Mouse (Mus musculus) adrenal gland, postnatal 4 days (tissue): ENCODE data around the gene Spocd1. TPM values are rescaled to one million over a fixed set of nuclear protein-coding genes. Genes with fewer than 3 reads are reported as not detected.
"Not testable (repeated sequence)": the region's sequence is repeated elsewhere in the genome, so short reads cannot be mapped to it uniquely, and the experiment has no call there.

Experiments used
- DNase-seq, 2 experiments: peaks; one replicate each; pipeline ENCODE4 v3.0.0; 2021 to 2022; ENCODE audit warnings: low spot score in 2 of 2, mixed read lengths in 2 of 2
- long read RNA-seq, 2 experiments: library from polyadenylated mRNA; stranded (forward); transcript quantifications; one replicate each; pipeline ENCODE4 v2.0.0; 2021
- total RNA-seq, 2 experiments: library from RNA; stranded (reverse); gene quantifications; 2 replicates each; pipeline ENCODE4 v1.2.3; 2021

The Spocd1 gene
- under 1 TPM; 0.62 to 0.64 TPM for total RNA-seq
- long read RNA-seq, experiment 1, partial matches to known transcripts = 0 of 1 reads
- long read RNA-seq, experiment 1, other reads (novel, unspliced or antisense) = 1 of 1 reads
- long read RNA-seq, experiment 2 = 0 reads

DNA sequence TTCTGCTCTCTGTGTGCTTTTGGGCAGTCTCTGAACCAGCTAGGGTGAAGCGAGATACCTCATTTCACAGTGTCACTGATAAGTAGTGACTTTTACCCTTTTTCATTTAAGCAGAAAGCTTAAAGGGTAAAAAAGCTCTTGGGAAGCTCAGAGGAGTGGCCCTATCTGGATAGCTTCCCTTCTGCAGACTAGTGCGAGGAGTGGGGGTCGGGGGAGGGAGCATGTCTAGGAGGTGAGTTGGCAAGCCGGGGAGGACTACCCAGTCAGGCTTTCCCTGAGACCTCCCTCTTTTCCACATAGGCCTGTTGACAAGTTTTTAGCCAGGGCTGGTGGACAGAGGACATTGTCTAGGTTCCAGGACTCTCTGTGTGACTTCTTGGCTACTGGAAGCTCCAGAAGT, at the start of gene Spocd1:
Gene Spocd1 (plus strand): TSS at position 301 of the 400 bp plus-strand sequence.
- no peak for DNase-seq

DNA sequence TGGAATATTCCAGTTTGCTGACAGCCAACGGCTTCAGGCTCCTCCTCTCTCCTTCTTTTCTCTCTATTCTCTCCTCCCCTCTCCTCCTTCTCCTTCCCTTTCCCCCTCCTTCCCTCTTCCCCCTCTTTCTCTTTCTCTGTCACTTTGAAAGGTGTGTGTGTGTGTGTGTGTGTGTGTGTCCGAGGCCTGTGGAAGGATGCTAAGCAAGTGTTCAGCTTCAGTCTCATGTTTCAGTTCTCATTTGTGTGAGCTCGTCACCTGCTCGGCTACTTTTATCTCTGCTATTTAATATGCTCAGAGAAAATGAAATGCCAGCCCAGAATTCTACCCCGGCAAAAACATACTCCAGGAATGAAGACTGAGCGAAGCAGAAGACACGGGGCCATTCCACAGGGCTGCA, 48.4 kb upstream of the Spocd1 start:
- no peak for DNase-seq

DNA sequence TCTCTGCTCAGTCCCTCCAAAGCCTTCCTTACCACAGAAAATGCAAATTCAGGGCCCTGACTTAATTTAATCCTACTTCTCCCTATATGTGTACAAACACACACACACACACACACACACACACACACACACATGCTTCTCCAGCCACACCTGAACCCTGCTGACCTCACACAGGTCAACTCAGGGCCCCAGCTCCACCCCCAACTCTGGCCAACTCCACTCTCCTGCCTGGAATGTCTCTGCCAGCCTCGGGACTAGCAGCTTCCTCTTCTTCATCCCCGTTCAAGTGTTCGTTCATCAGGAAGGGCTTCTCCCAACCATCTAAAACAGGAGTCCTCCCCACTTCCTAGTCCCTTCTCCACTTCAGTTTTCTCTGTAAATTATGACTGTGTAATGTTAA, 47.4 kb upstream of the Spocd1 start:
- DNase-seq = no peak

DNA sequence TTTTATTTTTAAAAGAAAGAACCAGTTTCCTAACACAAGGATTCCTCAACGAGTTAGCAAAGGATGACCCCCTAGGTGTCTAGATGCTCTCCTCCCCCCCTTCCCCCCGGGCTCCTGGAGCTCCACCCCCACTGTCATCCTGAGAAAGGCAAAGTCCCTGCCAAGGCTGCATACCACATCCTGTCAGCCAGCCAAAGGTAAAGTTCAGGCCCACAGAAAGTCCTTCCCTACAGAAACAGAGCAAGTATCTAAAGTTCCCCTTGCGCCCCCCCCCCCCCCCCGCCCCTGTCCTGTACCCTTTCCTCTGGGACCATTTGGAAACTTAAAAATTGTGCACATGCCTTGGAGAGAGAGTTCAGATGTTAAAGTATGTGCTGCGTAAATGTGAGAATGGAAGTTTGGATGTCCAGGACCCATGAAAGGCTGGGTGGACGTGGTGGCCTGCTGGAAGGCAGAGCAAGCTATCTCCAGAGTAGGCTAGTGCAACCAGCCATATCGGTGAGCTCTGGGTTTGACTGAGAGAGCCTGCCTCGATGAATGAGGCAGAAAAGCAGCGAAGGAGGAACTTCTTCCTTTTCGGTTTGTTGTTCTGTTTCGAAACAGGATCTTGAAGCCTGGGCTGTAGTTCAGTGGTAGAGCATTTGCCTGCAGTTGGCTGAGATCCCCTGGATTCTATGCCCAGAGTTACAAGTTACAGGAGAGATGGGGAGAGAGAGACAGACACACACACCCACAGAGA, 46.3 kb upstream of the Spocd1 start:
- no peak for DNase-seq

DNA sequence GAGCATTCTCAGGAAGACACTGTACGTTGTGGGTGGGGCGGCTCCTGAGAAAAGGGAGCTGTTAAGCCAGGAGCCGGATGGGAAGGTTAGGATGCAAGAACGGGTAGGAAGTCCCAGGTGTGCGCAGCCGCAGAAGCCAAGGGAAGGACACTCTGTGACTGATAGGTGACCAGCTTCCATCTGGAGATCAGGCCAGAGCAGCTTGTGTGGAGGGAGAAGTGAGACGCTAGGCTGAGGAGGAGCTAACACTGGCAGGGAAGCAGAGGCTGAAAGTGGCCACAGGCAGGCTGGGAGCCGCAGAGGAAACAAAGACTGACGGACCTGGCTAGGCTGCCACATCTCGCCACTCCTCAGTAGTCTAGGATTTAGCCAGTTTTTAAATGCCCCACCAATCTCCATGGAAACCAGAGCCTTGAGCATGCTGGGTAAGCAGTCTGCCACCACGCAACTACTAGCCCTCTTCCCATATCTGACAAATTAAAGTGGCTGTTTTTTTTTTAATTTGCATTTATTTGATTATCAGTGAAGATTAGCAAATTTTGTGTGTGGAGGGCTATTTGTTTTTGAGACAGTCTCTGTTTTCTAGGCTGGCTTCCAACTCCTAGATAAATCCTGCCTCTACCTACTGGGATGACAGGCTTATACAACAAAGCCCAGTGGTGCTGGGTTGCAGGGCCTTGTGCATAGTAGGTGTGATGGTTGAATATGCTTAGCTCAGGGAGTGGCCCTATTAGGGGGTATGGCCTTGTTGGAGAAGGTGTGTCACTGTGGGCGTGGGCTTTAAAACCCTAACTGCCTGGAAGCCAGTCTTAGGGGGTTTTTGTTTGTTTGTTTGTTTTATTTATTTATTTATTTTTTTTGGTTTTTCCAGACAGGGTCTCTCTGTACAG, 44.8 kb upstream of the Spocd1 start:
- DNase-seq = no peak

DNA sequence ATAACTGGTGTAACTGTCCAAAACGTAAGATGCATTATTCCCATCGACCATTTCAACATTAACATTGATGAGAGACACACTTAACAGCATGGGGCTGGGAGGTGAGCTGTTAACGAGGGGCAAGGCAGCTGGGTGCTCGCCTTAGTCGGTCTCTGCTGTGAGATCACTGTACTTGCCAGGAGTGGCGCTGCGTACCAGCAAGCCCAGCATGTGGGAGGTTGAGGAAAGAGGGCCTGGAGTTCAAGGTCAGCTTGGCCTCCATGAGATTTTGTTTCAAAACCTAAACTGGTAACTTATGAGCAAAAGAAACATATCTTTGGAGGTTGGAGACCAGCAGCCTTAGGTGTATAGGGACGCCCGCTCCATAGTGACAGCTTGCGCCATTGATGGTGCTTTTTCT, 39.4 kb upstream of the Spocd1 start:
- no peak for DNase-seq

DNA sequence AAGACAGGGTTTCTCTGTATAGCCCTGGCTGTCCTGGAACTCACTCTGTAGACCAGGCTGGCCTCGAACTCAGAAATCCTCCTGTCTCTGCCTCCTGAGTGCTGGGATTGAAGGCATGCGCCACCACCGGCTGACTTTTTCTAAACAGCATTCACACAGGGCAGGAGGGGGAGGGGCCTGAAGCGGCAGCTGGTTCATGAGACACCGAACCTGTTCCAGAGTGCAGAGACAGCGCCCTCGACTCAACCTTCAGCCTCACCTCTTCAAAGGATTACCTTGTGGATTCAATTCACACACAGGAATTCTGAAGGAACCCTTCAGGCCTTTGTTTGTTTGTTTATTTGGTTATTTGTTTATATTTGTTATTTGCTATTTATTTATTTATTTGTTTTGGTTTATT, 39.0 kb upstream of the Spocd1 start:
- DNase-seq = no peak

DNA sequence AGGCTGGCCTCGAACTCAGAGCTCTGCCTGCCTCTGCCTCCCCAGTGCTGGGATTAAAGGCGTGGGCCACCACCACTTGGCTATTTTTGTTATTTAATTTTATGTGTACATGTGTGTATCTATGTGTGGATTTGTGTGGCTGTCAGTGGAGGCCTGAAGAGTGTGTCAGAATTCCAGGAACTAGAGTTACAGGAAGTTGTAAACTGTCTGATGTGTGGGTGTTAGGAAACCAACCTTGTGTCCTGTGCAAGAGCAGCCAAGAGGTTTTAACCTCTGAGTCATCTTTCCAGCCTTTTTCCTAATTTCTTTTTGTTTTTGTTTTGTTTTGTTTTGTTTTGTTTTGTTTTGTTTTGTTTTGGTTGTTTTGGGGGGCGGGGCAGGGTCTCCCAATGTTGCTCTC, 34.2 kb upstream of the Spocd1 start:
- DNase-seq = no peak

DNA sequence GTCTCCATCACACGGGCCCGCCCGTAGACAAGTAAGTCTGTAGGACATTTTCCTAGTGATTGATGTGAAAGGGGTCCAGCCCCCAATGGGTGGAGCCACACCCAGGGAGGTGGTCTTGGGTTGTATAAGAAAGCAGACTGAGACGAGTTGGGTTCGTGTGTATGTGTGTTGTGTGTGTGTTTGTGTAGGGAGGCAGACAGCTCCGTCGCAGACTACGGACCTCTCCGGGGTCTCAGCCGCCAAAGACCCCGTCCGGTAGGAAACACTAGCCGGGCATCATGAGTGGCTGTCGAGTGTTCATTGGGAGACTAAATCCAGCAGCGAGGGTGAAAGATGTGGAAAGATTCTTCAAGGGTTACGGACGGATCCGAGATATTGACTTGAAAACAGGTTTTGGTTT, 30.2 kb upstream of the Spocd1 start:
- not testable (repeated sequence) for DNase-seq

DNA sequence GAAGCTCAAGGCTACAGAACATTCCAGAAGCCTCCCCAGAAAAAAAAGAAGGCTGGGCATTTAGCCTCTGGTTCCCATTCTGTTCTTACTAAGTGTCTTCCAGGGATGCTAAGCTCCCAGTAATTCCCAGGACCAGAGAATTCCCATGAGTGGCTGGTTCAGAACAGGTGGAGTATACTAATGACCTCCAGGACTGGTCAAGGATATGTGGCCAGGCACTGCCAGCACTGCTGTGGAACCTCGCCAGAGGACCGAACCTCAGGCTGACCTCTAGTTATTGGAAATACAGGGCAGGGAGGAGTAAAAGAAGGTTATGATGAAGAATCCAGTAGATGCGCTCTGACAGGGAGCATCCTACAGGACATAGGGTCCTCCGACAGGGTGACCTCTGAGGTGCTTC, 26.7 kb upstream of the Spocd1 start:
- DNase-seq = no peak

DNA sequence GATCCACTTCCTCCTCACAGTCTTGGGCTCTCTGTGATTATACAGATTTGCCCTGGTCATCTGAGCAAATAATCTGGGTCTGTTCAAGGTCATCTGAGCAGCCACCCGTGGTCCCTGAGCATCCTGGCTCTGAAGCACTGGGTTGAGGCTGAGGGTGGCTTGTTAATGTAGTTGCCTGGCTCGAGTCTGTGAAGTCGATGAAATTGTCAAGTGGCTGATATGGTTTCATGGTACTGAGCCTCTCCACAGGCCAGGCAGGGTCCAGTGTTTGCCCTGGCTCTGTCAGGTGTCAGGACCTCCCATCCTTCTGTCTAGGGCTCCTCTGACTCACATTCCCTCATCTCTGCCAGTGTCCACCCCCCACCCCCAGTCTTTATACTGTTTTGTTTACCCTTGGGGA, 25.5 kb upstream of the Spocd1 start:
- no peak for DNase-seq

DNA sequence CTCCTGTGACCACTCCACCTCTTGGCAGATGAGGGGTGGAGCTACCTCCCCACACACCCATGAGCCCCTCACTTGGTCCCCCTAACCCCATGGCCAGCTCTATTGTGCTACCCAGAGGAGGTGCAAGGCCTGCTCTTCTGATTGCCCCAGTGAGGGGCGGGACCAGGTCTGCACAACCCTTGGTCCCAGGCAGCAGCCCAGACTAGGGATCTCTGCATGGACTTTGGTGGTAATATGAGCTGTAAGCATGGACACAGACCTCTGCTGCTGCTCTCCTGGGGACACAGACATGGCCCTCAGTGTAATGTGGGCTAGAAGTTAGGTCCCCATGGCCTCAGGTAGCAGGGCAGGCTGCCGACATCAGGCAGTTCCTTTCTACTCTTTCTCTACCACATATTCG, 24.0 kb upstream of the Spocd1 start:
- DNase-seq = no peak

DNA sequence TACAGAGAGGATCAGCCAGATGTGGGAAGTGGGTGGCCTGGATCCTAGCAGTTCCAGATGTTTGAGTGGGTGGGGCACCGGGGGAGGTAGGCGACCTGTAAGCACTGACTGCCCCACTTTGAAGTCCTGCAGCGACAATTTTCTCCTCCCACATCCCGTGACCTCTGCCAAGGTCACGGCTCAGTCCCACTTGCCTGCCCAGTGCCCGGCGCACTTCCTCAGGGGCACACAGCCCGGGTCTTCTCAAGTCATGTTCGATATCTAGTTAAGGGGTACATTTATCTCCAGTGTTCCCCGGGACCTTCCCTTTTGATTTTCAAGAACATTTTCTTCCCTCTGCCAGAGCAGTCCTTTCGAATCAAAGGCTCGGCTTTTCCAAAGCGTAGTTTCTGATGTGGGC, 23.0 kb upstream of the Spocd1 start:
- no peak for DNase-seq

DNA sequence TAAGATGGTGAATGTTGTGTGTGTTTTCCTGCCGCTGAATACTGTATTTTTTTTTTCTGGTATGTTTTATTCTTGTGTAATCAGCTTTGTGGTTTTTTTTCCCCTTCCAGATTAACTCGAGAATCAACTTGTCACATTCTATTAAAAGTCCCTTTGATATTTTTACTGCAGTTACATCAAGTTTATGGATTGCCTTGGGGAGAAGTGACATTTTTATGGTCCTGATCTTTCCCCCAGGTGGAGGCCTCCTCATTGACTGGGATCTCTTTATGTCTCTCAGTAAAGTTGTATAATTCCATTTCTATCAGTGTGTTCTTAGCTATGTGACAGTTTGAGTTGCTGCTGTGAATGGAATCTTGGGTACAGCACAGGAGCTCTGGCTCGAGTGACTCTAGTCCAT, 20.2 kb upstream of the Spocd1 start:
- no peak for DNase-seq

DNA sequence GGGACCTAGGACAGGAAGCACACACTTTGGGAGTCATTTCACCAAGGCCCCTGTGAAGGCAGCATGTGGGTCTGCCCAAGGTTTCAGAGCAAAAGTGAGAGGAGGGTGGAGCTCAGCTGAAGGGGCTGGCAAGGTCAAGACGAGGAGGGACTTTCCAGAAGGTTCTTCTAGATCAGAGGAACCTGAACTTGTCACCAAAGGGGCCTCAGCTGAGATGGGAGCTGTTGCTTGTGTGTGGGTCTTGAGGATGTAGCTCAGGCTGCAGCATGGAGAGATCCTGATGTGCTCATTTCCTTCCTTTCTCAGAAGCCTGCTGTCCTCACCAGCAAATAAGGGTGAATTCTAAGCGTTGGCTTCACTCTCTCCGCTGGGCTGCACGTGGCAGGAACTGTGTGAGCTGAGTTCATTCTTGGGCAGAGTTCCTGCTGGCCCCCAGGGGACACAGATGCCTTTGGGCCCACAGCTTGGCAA, 19.8 kb upstream of the Spocd1 start:
- no peak for DNase-seq

DNA sequence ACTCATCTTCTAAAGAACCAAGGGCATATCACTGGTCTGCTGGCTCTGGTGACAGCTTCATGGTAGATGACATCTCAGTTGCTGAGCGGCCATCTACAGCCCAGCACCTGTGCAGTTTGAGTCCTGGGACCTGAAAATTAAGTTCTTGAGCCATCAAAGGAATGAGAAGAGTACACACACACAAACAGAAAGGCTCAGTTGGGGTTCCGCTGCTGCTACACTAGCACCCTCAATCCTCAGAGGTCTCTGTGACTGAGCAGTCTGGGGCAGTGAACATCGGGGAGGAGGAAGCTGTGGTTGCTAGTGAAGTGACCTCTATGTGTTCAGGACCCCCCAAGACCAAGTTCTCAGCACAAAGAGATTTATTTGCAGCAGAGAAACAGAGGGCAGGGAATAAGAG, 16.1 kb upstream of the Spocd1 start:
- DNase-seq = no peak

DNA sequence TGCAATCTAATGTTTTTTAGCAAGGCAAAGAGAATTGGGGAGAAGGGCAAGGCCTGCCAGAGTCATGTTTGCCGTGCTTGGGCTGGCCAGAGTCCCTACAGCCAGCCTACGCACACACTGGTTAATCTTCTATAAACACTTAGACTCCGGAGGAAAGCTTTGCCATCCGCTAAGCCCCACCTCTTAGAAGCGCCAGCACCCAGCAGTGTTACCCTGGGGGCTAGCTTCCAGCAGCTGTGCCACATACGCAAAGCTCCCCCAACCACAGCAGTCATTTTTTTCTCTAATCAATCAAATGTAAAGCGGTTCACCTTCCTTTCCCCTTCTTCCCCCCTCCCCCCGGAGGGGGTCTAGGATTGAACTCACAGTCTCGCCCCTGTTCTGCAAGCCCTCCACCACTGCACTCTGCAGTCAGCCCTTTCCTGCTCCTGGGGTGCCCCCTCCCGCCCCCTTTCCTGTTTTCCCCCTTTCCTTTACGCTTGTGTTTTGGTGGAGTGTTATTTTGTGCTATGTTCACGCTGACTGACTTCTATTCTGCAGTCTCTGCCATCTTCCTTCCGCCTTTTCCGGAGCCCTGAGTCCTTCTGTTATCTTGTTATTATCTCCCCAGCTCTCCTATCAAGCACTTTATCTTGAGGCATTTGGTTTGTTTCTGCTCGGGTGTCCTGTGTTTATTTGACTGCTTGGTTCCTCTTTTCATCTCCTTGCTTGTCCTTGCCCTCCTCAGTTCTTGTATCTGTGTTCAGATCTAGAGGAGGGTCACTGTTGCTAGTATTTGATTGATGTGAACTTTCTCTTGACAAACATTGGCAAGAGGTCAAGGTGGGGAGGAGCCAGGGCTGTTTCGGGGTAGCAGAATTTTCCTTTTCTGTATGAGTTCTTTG, 15.0 kb upstream of the Spocd1 start:
- peak in 1 of 2 experiments; percentile 33 for DNase-seq

DNA sequence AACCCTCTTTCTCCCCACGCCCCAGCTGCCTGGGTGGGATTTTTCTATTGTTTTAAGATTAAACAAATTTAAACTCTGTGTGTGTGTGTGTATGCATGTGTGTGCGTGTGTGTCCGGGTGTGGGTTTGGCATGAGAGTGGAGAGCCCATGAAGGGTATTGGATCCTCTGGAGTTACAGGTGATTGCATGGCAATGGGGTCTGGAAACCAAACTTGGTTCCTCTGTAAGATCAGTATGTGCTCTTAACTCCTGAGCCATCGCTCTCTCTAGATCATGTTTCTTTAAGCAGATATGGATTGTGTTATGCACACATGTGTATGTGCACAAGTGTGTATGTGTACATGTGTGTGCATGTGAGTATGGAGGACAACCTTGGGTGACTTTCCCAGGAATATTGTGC, 14.4 kb upstream of the Spocd1 start:
- no peak for DNase-seq

DNA sequence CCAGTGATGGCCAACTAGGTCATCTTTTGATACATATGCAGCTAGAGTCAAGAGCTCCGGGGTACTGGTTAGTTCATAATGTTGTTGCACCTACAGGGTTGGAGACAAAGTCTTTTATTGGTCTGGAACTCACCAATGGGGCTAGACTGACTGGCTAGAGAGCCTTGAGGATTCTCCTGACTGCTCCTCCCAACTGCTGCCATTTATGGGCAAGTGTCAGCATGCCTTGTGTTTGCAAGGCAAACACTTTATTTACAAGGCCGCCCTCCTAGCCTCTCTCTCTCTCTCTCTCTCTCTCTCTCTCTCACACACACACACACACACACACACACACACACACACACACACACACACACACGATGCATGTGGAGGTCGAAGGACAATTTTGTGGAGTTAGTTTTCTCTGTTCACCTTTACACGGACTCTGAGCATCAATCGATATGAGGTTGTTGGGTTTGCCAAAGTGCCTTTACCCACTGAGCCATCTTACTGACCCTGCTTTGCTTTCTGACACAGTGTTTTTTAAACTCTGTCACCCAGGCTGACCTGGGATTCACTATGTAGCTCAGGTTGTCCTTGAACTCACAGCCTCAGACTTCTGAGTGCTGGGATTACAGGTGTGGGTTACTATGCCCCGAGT, 13.6 kb upstream of the Spocd1 start:
- no peak for DNase-seq

DNA sequence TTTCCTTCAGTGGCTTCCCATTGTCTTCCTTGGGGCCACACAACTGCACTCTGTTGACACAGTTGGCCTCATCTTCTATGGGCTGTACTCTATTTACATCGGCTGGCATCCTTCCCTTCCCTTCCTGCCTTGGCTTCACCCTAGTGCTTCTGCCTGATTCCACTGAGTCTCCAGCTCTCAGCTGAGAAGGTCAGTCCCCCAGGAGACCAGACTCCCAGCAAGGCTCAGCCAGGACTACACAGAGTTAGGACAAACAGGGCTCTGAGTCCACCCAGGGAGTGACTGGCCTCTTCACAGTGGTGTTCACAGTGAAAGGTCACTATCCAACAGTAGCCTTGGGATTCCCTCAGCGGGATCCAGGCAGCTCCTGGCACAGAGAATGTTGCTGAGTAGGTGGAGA, 12.9 kb upstream of the Spocd1 start:
- peak in 1 of 2 experiments; percentile 46 for DNase-seq
